Mouse (Mus musculus) limb, embryonic 13.5 days (tissue): ENCODE measurements around the gene Hoxa4. TPM values are rescaled to one million over a fixed set of nuclear protein-coding genes. Genes with fewer than 3 reads are reported as not detected.
A peak's percentile ranks its signal among the peaks of the same experiment; 100 is the strongest.

ENCODE experiments used
- ATAC-seq: fragments of 200-750 bp; cut with Nextera tagmentation; 2 replicates; pipeline ENCODE4 v1.8.0; 2017; ENCODE audit warnings: low read depth, moderate number of reproducible peaks, moderate TSS enrichment; ENCODE audit not compliant: low FRiP score
- H3K27ac ChIP-seq: fragments of 300-500 bp; sonication (generic); 2 replicates; pipeline ENCODE4 v1.5.1; 2015; ENCODE audit warnings: inconsistent platforms, mild to moderate bottlenecking, moderate library complexity
- H3K27me3 ChIP-seq: fragments of 300-500 bp; sonication (generic); 2 replicates; pipeline ENCODE4 v1.6.1; 2015; ENCODE audit warnings: mild to moderate bottlenecking, inconsistent platforms
- H3K36me3 ChIP-seq: fragments of 300-500 bp; sonication (generic); 2 replicates; pipeline ENCODE4 v1.6.1; 2015; ENCODE audit warnings: inconsistent platforms, mild to moderate bottlenecking, moderate library complexity
- H3K4me1 ChIP-seq: fragments of 300-500 bp; sonication (generic); 2 replicates; pipeline ENCODE4 v1.6.1; 2015; ENCODE audit warnings: inconsistent platforms
- H3K4me2 ChIP-seq: fragments of 300-500 bp; sonication (generic); replicated peaks from 2 replicates; pipeline ENCODE4 v1.6.1; 2015; ENCODE audit warnings: inconsistent platforms, mild to moderate bottlenecking, moderate library complexity
- H3K4me3 ChIP-seq: fragments of 300-500 bp; sonication (generic); 2 replicates; pipeline ENCODE4 v1.5.1; 2015; ENCODE audit warnings: moderate library complexity, mild to moderate bottlenecking, inconsistent platforms
- H3K9ac ChIP-seq: fragments of 300-500 bp; sonication (generic); 2 replicates; pipeline ENCODE4 v1.6.1; 2015; ENCODE audit warnings: mild to moderate bottlenecking, inconsistent platforms
- H3K9me3 ChIP-seq: fragments of 300-500 bp; sonication (generic); 2 replicates; pipeline ENCODE4 v1.6.1; 2016; ENCODE audit warnings: inconsistent platforms
- WGBS: fragments of 180-500 bp; shearing (Covaris S2); methylation state at CpG from one replicate; pipeline ENCODE4 v1.1.7; 2015; 5-methylcytosine and 5-hydroxymethylcytosine counted together
- polyA plus RNA-seq: library from polyadenylated mRNA; unstranded; fragments of >200 nt; fragmentation: Nextera tagmentation; extraction: Ambion mirVana; gene quantifications from 2 replicates; pipeline ENCODE4 v1.2.1, GENCODE M21; 2015

The Hoxa4 gene
- polyA plus RNA-seq, 1 experiment from 2014 or later, result 0.52 TPM

GRCm38 (mm10) chr6:52203371-52204049 lies 12.0 kb upstream of the Hoxa4 start:
- H3K9me3 ChIP-seq, result no peaks in the 10 kb centered on the region
- no peak; the same call in 1 of the 2 replicates for ATAC-seq
- peaks cover 67% of the 10 kb centered on the region for H3K27me3 ChIP-seq
- peaks cover 33% of the 10 kb centered on the region for H3K36me3 ChIP-seq
- WGBS, result 4% methylated on average over 46 of the region's 46 CpGs
- peak overlapping the region; percentile 90 for H3K4me2 ChIP-seq
- peaks cover 74% of the 10 kb centered on the region for H3K4me1 ChIP-seq
- peak overlapping the region; percentile 49 for H3K4me3 ChIP-seq
- H3K27ac ChIP-seq, result no peak overlapping the region; the same call in 1 of the 2 replicates
- H3K9ac ChIP-seq, result peak overlapping the region; percentile 72

GRCm38 (mm10) chr6:52203121-52203370 lies 11.5 kb upstream of the Hoxa4 start:
- peaks cover 69% of the 10 kb centered on the region for H3K4me1 ChIP-seq
- H3K9me3 ChIP-seq, result no peaks in the 10 kb centered on the region
- ATAC-seq, result no peak
- peak overlapping the region; percentile 90 for H3K4me2 ChIP-seq
- no peak overlapping the region for H3K27ac ChIP-seq
- H3K27me3 ChIP-seq, result peaks cover 67% of the 10 kb centered on the region
- H3K36me3 ChIP-seq, result peaks cover 33% of the 10 kb centered on the region
- 13% methylated on average over 10 of the region's 10 CpGs for WGBS
- peak overlapping the region; percentile 49 for H3K4me3 ChIP-seq
- H3K9ac ChIP-seq, result peak overlapping the region; percentile 72

- Histone ChIP-seq H3K9ac (peak overlapping the region; percentile 72; the same call in 1 of the 2 replicates), H3K36me3 (peaks cover 33% of the 10 kb centered on the region), H3K27me3 (peaks cover 69% of the 10 kb centered on the region), H3K9me3 (no peaks in the 10 kb centered on the region), H3K4me3 (peak overlapping the region; percentile 49), H3K4me1 (peaks cover 65% of the 10 kb centered on the region), H3K4me2 (peak overlapping the region; percentile 90), H3K27ac (no peak overlapping the region)
- no peak for ATAC-seq
- 35% methylated on average over 22 of the region's 22 CpGs for WGBS
Measured at GRCm38 (mm10) chr6:52202362-52203120, 11.0 kb upstream of the Hoxa4 start.

- Histone ChIP-seq H3K4me3 (no peak overlapping the region), H3K9ac (no peak overlapping the region), H3K4me1 (peaks cover 53% of the 10 kb centered on the region), H3K4me2 (0 out of 2 replicates have a peak overlapping the region, but pooled peaks have one; percentile 2), H3K36me3 (peaks cover 32% of the 10 kb centered on the region), H3K27me3 (peaks cover 73% of the 10 kb centered on the region), H3K9me3 (no peaks in the 10 kb centered on the region), H3K27ac (no peak overlapping the region)
- 0 out of 2 replicates have a peak, but pooled peaks have one; percentile 2 for ATAC-seq
- WGBS, result 33% methylated on average over 1 of the region's 1 CpGs
Measured at GRCm38 (mm10) chr6:52201269-52201668, 9.7 kb upstream of the Hoxa4 start.

- no peaks in the 10 kb centered on the region for H3K9me3 ChIP-seq
- H3K4me3 ChIP-seq, result no peak overlapping the region
- H3K4me1 ChIP-seq, result peaks cover 48% of the 10 kb centered on the region
- H3K27me3 ChIP-seq, result peaks cover 74% of the 10 kb centered on the region
- H3K27ac ChIP-seq, result no peak overlapping the region
- H3K36me3 ChIP-seq, result peaks cover 27% of the 10 kb centered on the region
- peak; percentile 4; the same call in 1 of the 2 replicates for ATAC-seq
- no peak overlapping the region for H3K9ac ChIP-seq
- 29% methylated on average over 10 of the region's 10 CpGs for WGBS
- H3K4me2 ChIP-seq, result peak overlapping the region; percentile 19; the same call in 1 of the 2 replicates
Measured at GRCm38 (mm10) chr6:52200751-52201250, 9.2 kb upstream of the Hoxa4 start.

GRCm38 (mm10) chr6:52200073-52200750 lies 8.7 kb upstream of the Hoxa4 start:
- 21% methylated on average over 30 of the region's 30 CpGs for WGBS
- no peak overlapping the region for H3K9ac ChIP-seq
- H3K4me3 ChIP-seq, result no peak overlapping the region
- H3K36me3 ChIP-seq, result peaks cover 24% of the 10 kb centered on the region
- peaks cover 42% of the 10 kb centered on the region for H3K4me1 ChIP-seq
- H3K4me2 ChIP-seq, result peak overlapping the region; percentile 19; the same call in 1 of the 2 replicates
- ATAC-seq, result no peak
- peaks cover 75% of the 10 kb centered on the region for H3K27me3 ChIP-seq
- H3K9me3 ChIP-seq, result no peaks in the 10 kb centered on the region
- no peak overlapping the region for H3K27ac ChIP-seq

GRCm38 (mm10) chr6:52197271-52197670 lies 5.7 kb upstream of the Hoxa4 start:
- ATAC-seq, result peak; percentile 67; the same call in 1 of the 2 replicates
- peaks cover 26% of the 10 kb centered on the region for H3K4me1 ChIP-seq

GRCm38 (mm10) chr6:52196811-52197210 lies 5.3 kb upstream of the Hoxa4 start:
- H3K4me1 ChIP-seq, result peaks cover 29% of the 10 kb centered on the region
- no peak overlapping the region for H3K27ac ChIP-seq
- no peak for ATAC-seq
- no peak overlapping the region for H3K4me2 ChIP-seq
- no peaks in the 10 kb centered on the region for H3K9me3 ChIP-seq
- peaks cover 84% of the 10 kb centered on the region for H3K27me3 ChIP-seq
- no peak overlapping the region for H3K9ac ChIP-seq
- H3K4me3 ChIP-seq, result no peak overlapping the region
- WGBS, result 53% methylated on average over 9 of the region's 9 CpGs
- peaks cover 12% of the 10 kb centered on the region; the same call in 1 of the 2 replicates for H3K36me3 ChIP-seq

More at GRCm38 (mm10) chr6:52197271-52197670, 5.7 kb upstream of the Hoxa4 start:
- no peak overlapping the region for H3K4me2 ChIP-seq
- H3K4me3 ChIP-seq, result no peak overlapping the region
- no peak overlapping the region for H3K9ac ChIP-seq
- 24% methylated on average over 10 of the region's 10 CpGs for WGBS
- no peak overlapping the region for H3K27ac ChIP-seq
- no peaks in the 10 kb centered on the region for H3K9me3 ChIP-seq
- H3K27me3 ChIP-seq, result peaks cover 84% of the 10 kb centered on the region
- H3K36me3 ChIP-seq, result peaks cover 12% of the 10 kb centered on the region

- ATAC-seq, result no peak
- H3K27me3 ChIP-seq, result peaks cover 83% of the 10 kb centered on the region
- WGBS, result 42% methylated on average over 10 of the region's 10 CpGs
- no peaks in the 10 kb centered on the region for H3K9me3 ChIP-seq
- H3K4me2 ChIP-seq, result no peak overlapping the region
- no peak overlapping the region for H3K9ac ChIP-seq
- no peak overlapping the region for H3K4me3 ChIP-seq
- H3K27ac ChIP-seq, result no peak overlapping the region
- H3K4me1 ChIP-seq, result peaks cover 30% of the 10 kb centered on the region
- peaks cover 3% of the 10 kb centered on the region; the same call in 1 of the 2 replicates for H3K36me3 ChIP-seq
Measured at GRCm38 (mm10) chr6:52194690-52195089, 3.1 kb upstream of the Hoxa4 start.

GRCm38 (mm10) chr6:52191860-52192550 lies 452 bp upstream of the Hoxa4 start:
- Histone ChIP-seq H3K9ac (peak overlapping the region; percentile 48), H3K4me2 (peak overlapping the region; percentile 98), H3K36me3 (0 out of 2 replicates have a peak, but pooled peaks cover 3% of the 10 kb centered on the region), H3K27me3 (peaks cover 80% of the 10 kb centered on the region), H3K4me1 (peaks cover 42% of the 10 kb centered on the region), H3K9me3 (no peaks in the 10 kb centered on the region), H3K27ac (no peak overlapping the region), H3K4me3 (peak overlapping the region; percentile 52)
- peak; percentile 70 for ATAC-seq
- 1% methylated on average over 26 of the region's 55 CpGs for WGBS

GRCm38 (mm10) chr6:52190410-52190809 lies 1.1 kb downstream of the Hoxa4 start:
- Histone ChIP-seq H3K9ac (no peak overlapping the region), H3K4me1 (peaks cover 47% of the 10 kb centered on the region), H3K9me3 (no peaks in the 10 kb centered on the region), H3K27me3 (peaks cover 81% of the 10 kb centered on the region), H3K27ac (no peak overlapping the region), H3K4me2 (peak overlapping the region; percentile 98), H3K36me3 (0 out of 2 replicates have a peak, but pooled peaks cover 1% of the 10 kb centered on the region), H3K4me3 (0 out of 2 replicates have a peak overlapping the region, but pooled peaks have one; percentile 52)
- WGBS, result 10% methylated on average over 23 of the region's 23 CpGs
- ATAC-seq, result no peak
